Mouse (Mus musculus) lung, postnatal 0 days (tissue): ENCODE measurements around the gene Smarcd2.

Experiments
- CTCF ChIP-seq: IDR thresholded peaks from 2 replicates; pipeline ENCODE4 v1.5.1; 2016; ENCODE audit warnings: antibody characterized with exemption, mild to moderate bottlenecking
- EP300 ChIP-seq: IDR thresholded peaks from 2 replicates; pipeline ENCODE4 v1.6.1; 2016; ENCODE audit warnings: antibody characterized with exemption, mild to moderate bottlenecking, control low read depth

GRCm38 (mm10) chr11:106265570-106265969 lies 7.2 kb downstream of the Smarcd2 start:
- no peak for TF ChIP-seq CTCF
- no peak for TF ChIP-seq EP300
